Mouse (Mus musculus) kidney, adult 2 months (tissue): Measurements from ENCODE around the gene Hk2. TPM values are rescaled to one million over a fixed set of nuclear protein-coding genes. Genes with fewer than 3 reads are reported as not detected.
"Not testable (repeated sequence)": the region's sequence is repeated elsewhere in the genome, so short reads cannot be mapped to it uniquely, and the experiment has no call there.

Experiments used
- DNase-seq: peaks from one replicate; pipeline ENCODE4 v3.0.0; 2021
- H3K27ac ChIP-seq: fragments of 200-500 bp; 2 replicates; pipeline ENCODE4 v1.5.1; 2012; ENCODE audit warnings: low read depth, low read length, control low read depth, inconsistent platforms; ENCODE audit not compliant: insufficient read depth
- H3K27me3 ChIP-seq: fragments of 200-500 bp; replicated peaks from 2 replicates; pipeline ENCODE4 v1.6.1; 2012; ENCODE audit warnings: mild to moderate bottlenecking, moderate library complexity, low read length, inconsistent platforms; ENCODE audit not compliant: control insufficient read depth, insufficient read depth
- H3K36me3 ChIP-seq: fragments of 200-500 bp; 2 replicates; pipeline ENCODE4 v1.6.1; 2012; ENCODE audit warnings: mild to moderate bottlenecking, moderate library complexity, low read length, inconsistent platforms; ENCODE audit not compliant: control insufficient read depth, insufficient read depth
- H3K4me1 ChIP-seq: fragments of 200-500 bp; 2 replicates; pipeline ENCODE4 v1.6.1; 2011; ENCODE audit warnings: low read length; ENCODE audit not compliant: control insufficient read depth, insufficient read depth
- H3K4me3 ChIP-seq: fragments of 200-500 bp; 2 replicates; pipeline ENCODE4 v1.5.1; 2011; ENCODE audit warnings: mild to moderate bottlenecking, low read depth, low read length, control low read depth; ENCODE audit not compliant: insufficient read depth
- CTCF ChIP-seq: fragments of 200-500 bp; conservative IDR thresholded peaks from 2 replicates; pipeline ENCODE4 v1.5.1; 2011; ENCODE audit warnings: low read depth, mild to moderate bottlenecking, control low read depth, low read length, moderate library complexity, mixed read lengths; ENCODE audit not compliant: insufficient read depth, insufficient read length
- POLR2A ChIP-seq: fragments of 200-500 bp; IDR thresholded peaks from one replicate; pipeline ENCODE4 v1.6.1; 2011; ENCODE audit warnings: low read depth, low read length, control low read depth
- WGBS: fragments of 180-500 bp; shearing (Covaris S2); methylation state at CpG from one replicate; pipeline ENCODE4 v1.1.7; 2018; 5-methylcytosine and 5-hydroxymethylcytosine counted together
- polyA plus RNA-seq: library from polyadenylated mRNA; depleted of rRNA; stranded (reverse); fragments of >200 nt; gene quantifications from 2 replicates; pipeline ENCODE4 v1.2.3, GENCODE M21; 2012

Hk2 gene
- polyA plus RNA-seq, 1 experiment = 6.1 TPM

GRCm38 (mm10) chr6:82705221-82705620 is 69.0 kb downstream of the Hk2 start, which contains the start of gene Pole4:
TSS of gene Pole4 (minus strand) at chr6:82705365.
- H3K4me1 ChIP-seq = no peaks in the 10 kb centered on the region
- DNase-seq = no peak
- WGBS = 82% methylated on average over 5 of the region's 5 CpGs
- H3K36me3 ChIP-seq = no peaks in the 10 kb centered on the region
- no peaks in the 10 kb centered on the region for H3K27me3 ChIP-seq
- H3K27ac ChIP-seq = no peak within 1 kb of the TSS
- TF ChIP-seq POLR2A (no peak), CTCF (no peak)
- H3K4me3 ChIP-seq = no peak within 1 kb of the TSS

GRCm38 (mm10) chr6:82703710-82704109 is 70.5 kb downstream of the Hk2 start:
- Histone ChIP-seq H3K27ac (no peak overlapping the region), H3K4me1 (no peaks in the 10 kb centered on the region), H3K36me3 (no peaks in the 10 kb centered on the region), H3K4me3 (no peak overlapping the region), H3K27me3 (no peaks in the 10 kb centered on the region)
- no peak for DNase-seq
- no peak for TF ChIP-seq CTCF
- TF ChIP-seq POLR2A = no peak
- whole genome bisulfite sequencing = 85% methylated on average over 3 of the region's 3 CpGs

DNA sequence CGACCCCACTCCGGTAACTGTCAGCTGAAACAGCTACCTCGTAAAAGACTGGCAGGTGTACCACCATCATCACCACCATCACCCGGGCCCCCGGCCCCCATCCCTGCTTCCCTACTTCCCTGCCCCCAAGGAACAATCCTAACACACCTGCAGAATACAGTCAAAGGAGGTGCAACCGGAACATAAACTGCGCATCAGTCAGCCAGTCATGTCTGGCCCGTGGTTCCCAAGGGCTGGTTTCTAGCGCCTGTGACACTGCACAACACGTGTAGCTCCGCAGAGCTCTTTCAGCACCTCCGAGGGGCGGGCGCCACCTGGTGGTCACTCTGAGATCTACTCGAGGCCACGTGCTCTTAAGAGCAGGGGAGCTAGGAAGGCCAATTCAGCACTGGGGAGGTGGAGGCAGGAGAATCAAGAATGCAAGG is 71.6 kb downstream of the Hk2 start:
- peak; percentile 91 for TF ChIP-seq CTCF
- TF ChIP-seq POLR2A = no peak
- WGBS = 25% methylated on average over 16 of the region's 16 CpGs
- H3K4me1 ChIP-seq = no peaks in the 10 kb centered on the region
- H3K4me3 ChIP-seq = no peak overlapping the region
- peak; percentile 81 for DNase-seq
- no peaks in the 10 kb centered on the region for H3K36me3 ChIP-seq
- H3K27me3 ChIP-seq = no peaks in the 10 kb centered on the region
- H3K27ac ChIP-seq = no peak overlapping the region

GRCm38 (mm10) chr6:82701296-82701695 is 73.0 kb downstream of the Hk2 start:
- WGBS = 56% methylated on average over 6 of the region's 6 CpGs
- H3K4me1 ChIP-seq = no peaks in the 10 kb centered on the region
- H3K36me3 ChIP-seq = no peaks in the 10 kb centered on the region
- H3K27me3 ChIP-seq = no peaks in the 10 kb centered on the region
- no peak overlapping the region for H3K27ac ChIP-seq
- TF ChIP-seq CTCF = no peak
- no peak for DNase-seq
- H3K4me3 ChIP-seq = no peak overlapping the region

GRCm38 (mm10) chr6:82699831-82700230 is 74.4 kb downstream of the Hk2 start:
- no peaks in the 10 kb centered on the region for H3K36me3 ChIP-seq
- TF ChIP-seq POLR2A (no peak), CTCF (no peak)
- no peaks in the 10 kb centered on the region for H3K4me1 ChIP-seq
- WGBS = 35% methylated on average over 5 of the region's 5 CpGs
- no peak for DNase-seq
- H3K4me3 ChIP-seq = no peak overlapping the region
- no peak overlapping the region for H3K27ac ChIP-seq
- no peaks in the 10 kb centered on the region for H3K27me3 ChIP-seq

GRCm38 (mm10) chr6:82696736-82697135 is 77.5 kb downstream of the Hk2 start:
- no peaks in the 10 kb centered on the region for H3K36me3 ChIP-seq
- WGBS = 92% methylated on average over 3 of the region's 3 CpGs
- no peak for DNase-seq
- no peaks in the 10 kb centered on the region for H3K27me3 ChIP-seq
- TF ChIP-seq POLR2A (no peak), CTCF (no peak)
- H3K4me3 ChIP-seq = no peak overlapping the region
- H3K4me1 ChIP-seq = no peaks in the 10 kb centered on the region
- H3K27ac ChIP-seq = no peak overlapping the region

DNA sequence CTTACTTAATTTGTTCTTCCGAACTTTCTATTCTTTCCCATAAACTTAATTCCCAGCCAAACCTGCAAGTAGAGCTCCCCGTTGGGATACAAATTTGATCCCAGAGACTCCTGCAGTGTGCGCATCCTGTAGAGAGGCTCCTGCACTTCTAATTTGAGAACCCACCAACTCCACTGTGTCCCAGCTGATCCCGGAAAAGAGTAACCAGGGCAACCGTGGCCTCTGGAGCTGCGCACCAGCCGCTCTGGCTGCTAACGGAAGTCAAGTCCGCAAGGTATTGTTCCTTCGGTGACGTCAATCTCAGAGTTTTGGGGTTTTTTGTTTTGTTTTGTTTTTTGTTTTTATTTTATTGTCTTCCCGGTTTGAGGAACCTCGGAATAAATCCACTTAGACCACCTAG is 79.6 kb downstream of the Hk2 start:
- H3K4me1 ChIP-seq = no peaks in the 10 kb centered on the region
- no peaks in the 10 kb centered on the region for H3K36me3 ChIP-seq
- no peaks in the 10 kb centered on the region for H3K27me3 ChIP-seq
- H3K4me3 ChIP-seq = no peak overlapping the region
- no peak for DNase-seq
- no peak overlapping the region for H3K27ac ChIP-seq
- TF ChIP-seq CTCF = no peak
- no peak for TF ChIP-seq POLR2A
- 69% methylated on average over 13 of the region's 13 CpGs for WGBS

- no peaks in the 10 kb centered on the region for H3K27me3 ChIP-seq
- TF ChIP-seq POLR2A = no peak
- no peaks in the 10 kb centered on the region for H3K36me3 ChIP-seq
- WGBS = 87% methylated on average over 4 of the region's 4 CpGs
- DNase-seq = no peak
- no peak overlapping the region for H3K4me3 ChIP-seq
- no peak overlapping the region for H3K27ac ChIP-seq
- no peaks in the 10 kb centered on the region for H3K4me1 ChIP-seq
These were observed 84.8 kb downstream of the Hk2 start for GRCm38 (mm10) chr6:82689474-82689873.

GRCm38 (mm10) chr6:82688586-82688985 is 85.7 kb downstream of the Hk2 start:
- WGBS = 78% methylated on average over 5 of the region's 5 CpGs
- H3K36me3 ChIP-seq = not testable (repeated sequence)

More at GRCm38 (mm10) chr6:82688586-82688985, 85.7 kb downstream of the Hk2 start:
- H3K27me3 ChIP-seq, H3K27ac ChIP-seq, DNase-seq, H3K4me1 ChIP-seq, H3K4me3 ChIP-seq: not testable (repeated sequence)
